Mouse (Mus musculus) embryonic fibroblast, embryonic 13.5 days (primary cell): ENCODE data around the gene Snrnp25. TPM values are rescaled to one million over a fixed set of nuclear protein-coding genes. Genes with fewer than 3 reads are reported as not detected.

Experiments used
- H3K27ac ChIP-seq: 2 replicates; pipeline ENCODE4 v1.5.1; 2012; ENCODE audit warnings: low read length, control low read depth, inconsistent platforms; ENCODE audit not compliant: insufficient read depth
- H3K4me1 ChIP-seq: 2 replicates; pipeline ENCODE4 v1.6.1; 2011; ENCODE audit warnings: low read length; ENCODE audit not compliant: control insufficient read depth, insufficient read depth
- H3K4me3 ChIP-seq: 2 replicates; pipeline ENCODE4 v1.5.1; 2011; ENCODE audit warnings: mild to moderate bottlenecking, control low read depth, low read length; ENCODE audit not compliant: insufficient read depth
- CTCF ChIP-seq: IDR thresholded peaks from 2 replicates; pipeline ENCODE4 v1.5.1; 2011; ENCODE audit warnings: mild to moderate bottlenecking, control low read depth, low read length, moderate library complexity, borderline replicate concordance; ENCODE audit not compliant: insufficient read depth
- POLR2A ChIP-seq: IDR thresholded peaks from 2 replicates; pipeline ENCODE4 v1.6.1; 2011; ENCODE audit warnings: low read depth, mild to moderate bottlenecking, control low read depth, low read length, moderate library complexity
- polyA plus RNA-seq: library from polyadenylated mRNA; stranded (reverse); fragments of >200 nt; gene quantifications from 2 replicates; pipeline ENCODE4 v1.2.4, GENCODE M21; 2011; ENCODE audit warnings: low read depth; ENCODE audit not compliant: missing spikeins, insufficient read length

Snrnp25 gene
- polyA plus RNA-seq, 1 experiment: 20.4 TPM

- H3K4me1 ChIP-seq: no peaks in the 10 kb centered on the region
- TF ChIP-seq POLR2A: no peak
- no peak for TF ChIP-seq CTCF
- no peak overlapping the region for H3K4me3 ChIP-seq
- H3K27ac ChIP-seq: no peak overlapping the region
These were observed 36.2 kb downstream of the Snrnp25 start for GRCm38 (mm10) chr11:32241391-32241790.

DNA sequence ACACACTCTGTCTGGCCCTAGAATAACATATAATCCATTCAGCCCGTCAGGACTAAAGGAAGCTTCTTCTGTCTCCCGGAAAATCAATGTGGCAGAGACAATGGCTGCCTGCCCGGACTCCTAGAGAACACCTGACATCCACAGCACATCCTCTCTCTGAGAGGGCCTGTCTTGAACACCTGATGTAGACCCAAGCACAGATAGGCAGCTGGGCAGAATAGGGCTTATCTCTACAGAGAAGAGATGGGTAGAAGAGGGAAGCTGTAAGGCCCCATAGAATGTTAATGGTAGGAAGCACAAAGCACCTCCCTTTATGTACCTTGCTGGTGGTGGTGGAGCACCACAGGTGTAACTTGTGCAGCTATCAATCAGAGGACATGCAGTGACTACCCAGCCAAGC, 37.0 kb downstream of the Snrnp25 start:
- TF ChIP-seq CTCF (no peak), POLR2A (no peak)
- no peaks in the 10 kb centered on the region for H3K4me1 ChIP-seq
- no peak overlapping the region for H3K4me3 ChIP-seq
- H3K27ac ChIP-seq: no peak overlapping the region

GRCm38 (mm10) chr11:32243205-32243955, 38.2 kb downstream of the Snrnp25 start:
- H3K4me3 ChIP-seq: no peak overlapping the region
- no peak overlapping the region for H3K27ac ChIP-seq
- no peak for TF ChIP-seq POLR2A
- H3K4me1 ChIP-seq: no peaks in the 10 kb centered on the region

DNA sequence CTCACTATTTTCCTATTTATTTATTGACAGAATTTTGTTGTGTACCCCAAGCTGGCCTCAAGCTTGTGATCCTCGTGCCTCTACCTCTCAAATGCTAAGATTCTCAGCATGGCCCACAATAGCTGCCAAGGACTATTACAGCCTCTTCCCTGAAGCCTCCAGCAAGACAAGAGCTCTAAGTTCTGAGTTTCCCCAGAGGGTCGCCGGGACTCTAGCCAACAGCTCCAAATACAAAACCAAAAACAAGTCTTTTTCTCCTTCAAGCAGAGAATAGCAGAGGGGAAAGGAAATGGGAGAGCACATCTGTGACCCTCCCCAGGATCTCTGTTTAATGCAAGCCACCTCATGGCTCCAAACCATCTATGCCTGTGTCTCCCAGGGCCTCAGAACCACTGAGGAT, 38.8 kb downstream of the Snrnp25 start:
- no peak overlapping the region for H3K27ac ChIP-seq
- TF ChIP-seq CTCF: no peak
- TF ChIP-seq POLR2A: no peak
- no peak overlapping the region for H3K4me3 ChIP-seq
- no peaks in the 10 kb centered on the region for H3K4me1 ChIP-seq

DNA sequence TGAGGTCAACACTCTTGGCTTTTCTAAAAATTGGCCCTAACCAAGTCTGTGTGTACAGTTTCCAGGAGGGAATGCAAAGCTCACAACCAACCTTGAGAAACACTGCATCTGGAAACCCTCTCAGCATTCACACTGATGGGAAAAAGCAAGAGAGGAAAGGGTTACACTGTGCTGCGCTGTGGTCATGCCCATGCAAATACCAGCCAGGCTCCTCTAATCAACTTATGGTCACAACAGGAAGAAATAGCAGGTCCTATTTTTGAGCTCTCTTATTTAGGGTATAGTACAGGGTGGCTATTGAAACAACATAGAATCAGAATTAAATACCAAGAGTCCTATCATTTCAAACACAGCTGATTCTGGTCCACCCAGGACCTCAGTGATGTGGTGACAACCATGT, 39.4 kb downstream of the Snrnp25 start:
- TF ChIP-seq CTCF (no peak), POLR2A (no peak)
- no peak overlapping the region for H3K4me3 ChIP-seq
- H3K4me1 ChIP-seq: no peaks in the 10 kb centered on the region
- no peak overlapping the region for H3K27ac ChIP-seq

GRCm38 (mm10) chr11:32245614-32246013, 40.4 kb downstream of the Snrnp25 start:
- Histone ChIP-seq H3K4me1 (no peaks in the 10 kb centered on the region), H3K4me3 (no peak overlapping the region), H3K27ac (no peak overlapping the region)
- TF ChIP-seq POLR2A (no peak), CTCF (no peak)

DNA sequence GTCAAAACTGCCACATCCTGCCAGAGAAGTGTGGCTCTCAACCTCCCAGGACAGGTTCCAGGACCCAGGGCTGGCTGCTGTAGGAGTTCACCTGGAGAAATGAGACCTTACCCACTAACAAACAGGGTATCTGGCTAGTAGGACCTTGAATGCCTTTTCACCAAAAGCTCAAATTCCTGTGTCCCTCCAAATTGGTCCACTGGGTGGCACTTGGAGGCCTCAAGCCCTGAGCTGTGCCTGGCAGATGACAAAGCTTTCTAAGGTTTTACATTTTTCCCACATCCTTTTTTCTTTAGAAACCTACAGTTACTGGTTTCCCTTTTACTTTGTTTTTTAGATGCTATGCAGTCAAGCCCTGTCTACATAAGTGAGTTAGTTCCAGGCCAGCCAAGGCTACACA, 41.9 kb downstream of the Snrnp25 start:
- TF ChIP-seq POLR2A (no peak), CTCF (no peak)

DNA sequence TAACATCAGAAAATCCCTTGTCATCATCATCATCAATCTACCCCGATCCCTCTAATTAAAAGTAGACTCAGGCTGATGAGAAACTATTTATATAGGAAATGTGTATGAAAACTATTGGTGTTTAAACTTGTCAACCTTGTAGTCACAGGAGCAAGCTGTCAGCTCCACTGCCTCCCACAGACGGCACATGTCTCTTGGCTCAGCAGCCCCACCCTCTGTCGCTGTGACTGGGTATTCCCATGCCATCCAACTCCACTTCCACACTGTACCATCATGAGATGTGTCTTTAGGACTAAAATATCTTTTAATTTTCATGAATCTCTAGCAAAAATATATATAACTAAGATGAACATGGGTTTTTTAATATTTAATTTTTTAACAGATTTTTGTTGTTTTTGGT, 43.1 kb downstream of the Snrnp25 start:
- no peak overlapping the region for H3K27ac ChIP-seq
- H3K4me3 ChIP-seq: no peak overlapping the region
- TF ChIP-seq CTCF (no peak), POLR2A (no peak)
- H3K4me1 ChIP-seq: peaks cover 9% of the 10 kb centered on the region

More for the DNA sequence above, 41.9 kb downstream of the Snrnp25 start:
- no peak overlapping the region for H3K4me3 ChIP-seq
- no peak overlapping the region for H3K27ac ChIP-seq
- H3K4me1 ChIP-seq: peaks cover 9% of the 10 kb centered on the region

- Histone ChIP-seq H3K4me3 (no peak overlapping the region), H3K27ac (peak overlapping the region; percentile 74; the same call in 1 of the 2 replicates), H3K4me1 (peaks cover 9% of the 10 kb centered on the region)
- TF ChIP-seq CTCF (no peak), POLR2A (no peak)
These were observed 45.9 kb downstream of the Snrnp25 start for GRCm38 (mm10) chr11:32250880-32251763.

DNA sequence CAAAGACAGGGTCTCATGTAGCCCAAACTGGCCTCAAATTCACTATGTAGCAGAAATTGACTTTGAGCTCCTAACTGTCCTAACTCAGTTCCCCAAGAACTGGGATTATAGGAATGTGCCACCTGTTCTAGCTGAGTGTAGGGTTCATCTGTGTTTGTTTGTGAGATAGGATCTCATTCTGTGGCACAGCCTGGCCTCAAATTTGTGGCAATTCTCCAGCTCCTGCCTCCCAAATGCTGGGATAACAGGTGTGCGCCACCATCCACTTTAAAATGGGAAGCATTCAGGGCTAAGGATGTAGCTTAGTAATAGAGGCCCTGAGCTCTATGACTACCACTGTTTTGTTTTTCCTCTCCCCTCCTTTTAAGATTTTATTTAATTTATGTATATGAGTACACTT, 47.9 kb downstream of the Snrnp25 start:
- TF ChIP-seq CTCF: no peak
- no peak for TF ChIP-seq POLR2A
- Histone ChIP-seq H3K4me3 (no peak overlapping the region), H3K27ac (no peak overlapping the region), H3K4me1 (peaks cover 9% of the 10 kb centered on the region)
